Mouse (Mus musculus) adrenal gland, postnatal 25 days (tissue): ENCODE results near the gene Nell1. TPM values are rescaled to one million over a fixed set of nuclear protein-coding genes. Genes with fewer than 3 reads are reported as not detected.

Experiments
- DNase-seq: peaks from one replicate; pipeline ENCODE4 v3.0.0; 2021; ENCODE audit warnings: mixed read lengths
- total RNA-seq: library from RNA; stranded (reverse); gene quantifications from 2 replicates; pipeline ENCODE4 v1.2.3, GENCODE M21; 2021

The Nell1 gene
- total RNA-seq, 1 experiment from 2014 or later = 1.5 TPM

DNA sequence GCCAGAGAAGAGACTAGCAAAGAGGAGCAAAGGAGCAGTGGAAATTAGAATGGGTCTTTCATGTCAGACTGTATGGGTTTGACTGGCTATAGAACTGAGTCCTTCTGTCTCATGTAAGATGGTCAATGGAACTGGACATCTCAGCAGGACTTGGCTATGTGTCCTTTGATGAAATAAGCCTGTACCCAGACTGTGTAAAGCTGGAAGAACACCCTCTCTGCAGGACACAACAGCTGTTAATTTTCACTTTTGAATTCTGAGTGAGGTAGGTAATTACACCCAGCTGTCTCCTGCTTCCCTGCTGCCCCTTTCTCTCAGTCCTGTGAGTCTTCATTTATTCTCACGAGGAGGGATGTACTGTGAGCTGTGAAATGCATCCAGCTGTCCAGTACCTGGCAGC is 895.5 kb downstream of the Nell1 start:
- no peak for DNase-seq

DNA sequence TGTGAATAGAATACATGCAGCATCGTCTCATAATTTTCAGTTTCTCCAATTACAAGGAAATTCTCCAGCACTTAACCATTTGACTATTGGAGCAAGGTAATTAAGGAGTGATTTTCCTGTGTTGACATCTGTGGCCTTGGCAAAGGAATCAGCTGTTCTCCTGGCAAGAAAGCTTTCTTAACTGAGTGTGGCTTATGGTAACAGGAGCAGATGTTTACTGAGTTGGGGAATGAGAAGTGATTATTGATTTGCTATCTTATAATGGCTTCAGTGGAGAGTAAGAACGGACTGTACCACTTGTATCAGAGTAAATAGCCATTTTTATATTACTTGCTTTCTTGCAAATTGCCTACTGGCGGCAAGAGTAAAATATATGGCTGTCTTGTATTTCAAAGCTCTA is 913.0 kb downstream of the Nell1 start:
- no peak for DNase-seq

GRCm38 (mm10) chr7:50899541-50900088 is 925.0 kb downstream of the Nell1 start:
- no peak for DNase-seq

Other genes starting within 250 kb of the Nell1 start
- 36.6 and 42.5 TPM in 2 replicates for gene Htatip2, start 215.7 kb upstream of the Nell1 start, total RNA-seq
- 34.1 and 38.4 TPM in 2 replicates for gene Prmt3, start 196.5 kb upstream of the Nell1 start, total RNA-seq
- gene Slc6a5, start 64.7 kb upstream of the Nell1 start, total RNA-seq = 0.48 and 1.3 TPM in 2 replicates